Mouse (Mus musculus): ENCODE measurements around the gene Tmem107.

Gene Tmem107

GRCm38 (mm10) chr11:69059975-69060411 is 10.6 kb upstream of the Tmem107 start:
- DNase-seq: peak; percentile 50 to 79

- peak; percentile 36 to 71 for DNase-seq
These were observed 10.0 kb upstream of the Tmem107 start for GRCm38 (mm10) chr11:69060448-69061254.

GRCm38 (mm10) chr11:69061255-69061912 is 9.2 kb upstream of the Tmem107 start:
- peak in 1 of 2 experiments; percentile 51 for DNase-seq

GRCm38 (mm10) chr11:69062194-69062760 is 8.3 kb upstream of the Tmem107 start:
- DNase-seq: peak; percentile 84 to 93

GRCm38 (mm10) chr11:69062761-69063224 is 7.8 kb upstream of the Tmem107 start:
- peak; percentile 94 to 98 for DNase-seq

GRCm38 (mm10) chr11:69063413-69064201 is 7.0 kb upstream of the Tmem107 start:
- DNase-seq: peak; percentile 84 to 86

GRCm38 (mm10) chr11:69064259-69065133 is 6.1 kb upstream of the Tmem107 start:
- DNase-seq: no peak

- no peak for DNase-seq
These were observed 5.1 kb upstream of the Tmem107 start for GRCm38 (mm10) chr11:69065394-69065925.

GRCm38 (mm10) chr11:69066163-69066861 is 4.3 kb upstream of the Tmem107 start:
- DNase-seq: peak; percentile 25 to 78

GRCm38 (mm10) chr11:69066956-69067355 is 3.6 kb upstream of the Tmem107 start:
- DNase-seq: peak; percentile 91 to 93

GRCm38 (mm10) chr11:69067601-69068000 is 3.0 kb upstream of the Tmem107 start:
- no peak for DNase-seq

- DNase-seq: peak in 1 of 2 experiments; percentile 43
These were observed 513 bp upstream of the Tmem107 start for GRCm38 (mm10) chr11:69070093-69070492.

- no peak for DNase-seq
These were observed 656 bp downstream of the Tmem107 start for GRCm38 (mm10) chr11:69071262-69071661.

- DNase-seq: peak in 1 of 2 experiments; percentile 33
These were observed 1.6 kb downstream of the Tmem107 start for GRCm38 (mm10) chr11:69072234-69072633.

GRCm38 (mm10) chr11:69072666-69073064 is 2.1 kb downstream of the Tmem107 start:
- DNase-seq: no peak

GRCm38 (mm10) chr11:69073065-69073888 is 2.7 kb downstream of the Tmem107 start:
- peak; percentile 90 to 92 for DNase-seq

- DNase-seq: peak in 1 of 2 experiments; percentile 27
These were observed 3.6 kb downstream of the Tmem107 start for GRCm38 (mm10) chr11:69073951-69074775.

GRCm38 (mm10) chr11:69074776-69075069 is 4.1 kb downstream of the Tmem107 start:
- DNase-seq: no peak
